Mouse (Mus musculus) ES-Bruce4 (cell line): ENCODE measurements around the gene Nes. TPM values are rescaled to one million over a fixed set of nuclear protein-coding genes. Genes with fewer than 3 reads are reported as not detected.

ENCODE experiments used
- H3K27ac ChIP-seq: 2 replicates; pipeline ENCODE4 v1.5.1; 2012; ENCODE audit warnings: low read length, inconsistent platforms; ENCODE audit not compliant: insufficient read depth
- H3K27me3 ChIP-seq: 2 replicates; pipeline ENCODE4 v1.6.1; 2012; ENCODE audit warnings: mild to moderate bottlenecking, low read length, inconsistent platforms; ENCODE audit not compliant: control insufficient read depth, poor library complexity, insufficient read depth, severe bottlenecking
- H3K36me3 ChIP-seq: 2 replicates; pipeline ENCODE4 v1.6.1; 2012; ENCODE audit warnings: inconsistent platforms, mild to moderate bottlenecking, low read length, moderate library complexity; ENCODE audit not compliant: control insufficient read depth, poor library complexity, insufficient read depth, severe bottlenecking
- H3K4me1 ChIP-seq: one replicate; pipeline ENCODE4 v1.8.1; 2011; ENCODE audit warnings: low read length; ENCODE audit not compliant: control insufficient read depth, insufficient read depth
- H3K4me3 ChIP-seq: 2 replicates; pipeline ENCODE4 v1.5.1; 2011; ENCODE audit warnings: low read depth, mild to moderate bottlenecking, low read length
- H3K9ac ChIP-seq: 2 replicates; pipeline ENCODE4 v1.6.1; 2012; ENCODE audit warnings: low read depth, mild to moderate bottlenecking, inconsistent platforms; ENCODE audit not compliant: poor library complexity, severe bottlenecking
- H3K9me3 ChIP-seq: replicated peaks from 2 replicates; pipeline ENCODE4 v1.6.1; 2012; ENCODE audit warnings: mild to moderate bottlenecking, low read length, inconsistent platforms; ENCODE audit not compliant: control insufficient read depth, poor library complexity, insufficient read depth, severe bottlenecking
- CTCF ChIP-seq: IDR thresholded peaks from one replicate; pipeline ENCODE4 v1.8.1; 2011; ENCODE audit warnings: low read depth, low read length
- EP300 ChIP-seq: IDR thresholded peaks from 2 replicates; pipeline ENCODE4 v1.6.1; 2011; ENCODE audit warnings: low read depth, low read length; ENCODE audit not compliant: insufficient read depth
- POLR2A ChIP-seq: IDR thresholded peaks from one replicate; pipeline ENCODE4 v1.8.1; 2011; ENCODE audit warnings: low read length; ENCODE audit not compliant: insufficient read depth
- polyA plus RNA-seq: library from polyadenylated mRNA; stranded (reverse); fragments of >200 nt; gene quantifications from 2 replicates; pipeline ENCODE4 v1.2.4, GENCODE M21; 2011; ENCODE audit warnings: low read depth; ENCODE audit not compliant: missing spikeins, insufficient read depth, insufficient read length

The Nes gene
- polyA plus RNA-seq, 1 experiment: 34.5 TPM

DNA sequence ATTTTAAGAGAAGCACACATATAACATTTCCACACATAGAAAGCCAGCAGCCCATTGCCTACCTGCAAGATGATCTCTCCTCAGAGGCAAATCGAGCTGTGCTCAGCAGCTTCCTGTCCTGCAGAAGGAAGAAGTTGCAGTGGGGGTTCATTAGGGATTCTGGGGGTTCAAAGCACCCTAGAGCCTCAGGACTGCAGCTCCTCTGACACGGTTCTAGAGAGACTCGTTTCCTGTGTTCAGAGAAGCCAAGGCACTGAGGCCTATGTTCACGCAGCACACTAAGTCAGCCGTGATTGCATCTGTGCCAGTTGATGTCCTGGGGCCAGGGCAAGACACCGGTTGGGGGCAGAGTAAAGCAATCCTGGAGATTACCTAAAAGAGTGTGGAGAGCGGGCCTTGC, 55.9 kb downstream of the Nes start:
- Histone ChIP-seq H3K4me3 (no peak overlapping the region), H3K4me1 (peaks cover 3% of the 10 kb centered on the region), H3K27ac (no peak overlapping the region), H3K9me3 (0 out of 2 replicates have a peak, but pooled peaks cover 4% of the 10 kb centered on the region), H3K9ac (no peak overlapping the region), H3K27me3 (peaks cover 6% of the 10 kb centered on the region), H3K36me3 (no peaks in the 10 kb centered on the region)
- no peak for TF ChIP-seq EP300

- Histone ChIP-seq H3K9me3 (0 out of 2 replicates have a peak, but pooled peaks cover 4% of the 10 kb centered on the region), H3K27ac (no peak within 1 kb of the TSS), H3K9ac (no peak within 1 kb of the TSS), H3K4me1 (peaks cover 3% of the 10 kb centered on the region), H3K36me3 (no peaks in the 10 kb centered on the region), H3K27me3 (peaks cover 5% of the 10 kb centered on the region), H3K4me3 (no peak within 1 kb of the TSS)
- peak; percentile 17 for TF ChIP-seq CTCF
- no peak for TF ChIP-seq POLR2A
- no peak for TF ChIP-seq EP300
These were observed 56.7 kb downstream of the Nes start, which contains the start of gene Hapln2 for GRCm38 (mm10) chr3:88027434-88028186. Hapln2 (minus strand) TSS chr3:88027583.

Other genes with a start within 250 kb of the Nes start
- not detected in 2 replicates for gene Lrrc71, start 222.5 kb upstream of the Nes start, polyA plus RNA-seq
- gene Ntrk1, start 175.9 kb upstream of the Nes start, polyA plus RNA-seq: 0.26 and 0.46 TPM in 2 replicates
- gene Insrr, start 174.1 kb upstream of the Nes start, polyA plus RNA-seq: 0.35 TPM in 1 of 2 replicates, not detected in the other
- 1.9 and 2.3 TPM in 2 replicates for gene Pear1, start 146.8 kb upstream of the Nes start, polyA plus RNA-seq
- gene Sh2d2a, start 124.3 kb upstream of the Nes start, polyA plus RNA-seq: 0.18 TPM in 1 of 2 replicates, not detected in the other
- 66.9 and 74.2 TPM in 2 replicates for gene Prcc, start 85.5 kb upstream of the Nes start, polyA plus RNA-seq
- 508 and 526 TPM in 2 replicates for gene Hdgf, start 64.8 kb upstream of the Nes start, polyA plus RNA-seq
- gene Mrpl24, start 51.6 kb upstream of the Nes start, polyA plus RNA-seq: 207 and 219 TPM in 2 replicates
- 64.3 and 68.4 TPM in 2 replicates for gene Isg20l2, start 40.8 kb upstream of the Nes start, polyA plus RNA-seq
- 14.9 and 18.8 TPM in 2 replicates for gene Rrnad1, start 40.4 kb upstream of the Nes start, polyA plus RNA-seq
- 11.9 and 12.0 TPM in 2 replicates for gene Crabp2, start 22.4 kb upstream of the Nes start, polyA plus RNA-seq
- 1.1 TPM in 2 replicates for gene Bcan, start 29.2 kb downstream of the Nes start, polyA plus RNA-seq
- not detected in 2 replicates for gene Hapln2, start 56.5 kb downstream of the Nes start, polyA plus RNA-seq
- 27.7 and 27.8 TPM in 2 replicates for gene Gpatch4, start 72.0 kb downstream of the Nes start, polyA plus RNA-seq
- gene Naxe, start 87.4 kb downstream of the Nes start, polyA plus RNA-seq: 63.0 and 67.1 TPM in 2 replicates
- gene Ttc24, start 107.2 kb downstream of the Nes start, polyA plus RNA-seq: not detected in 2 replicates
- 28.2 and 30.9 TPM in 2 replicates for gene Iqgap3, start 110.9 kb downstream of the Nes start, polyA plus RNA-seq
- gene Mef2d, start 171.3 kb downstream of the Nes start, polyA plus RNA-seq: 41.5 and 48.1 TPM in 2 replicates